Mouse (Mus musculus) intestine, postnatal 0 days (tissue): ENCODE measurements around the gene Prr14l. TPM values are rescaled to one million over a fixed set of nuclear protein-coding genes. Genes with fewer than 3 reads are reported as not detected.
A peak's percentile ranks its signal among the peaks of the same experiment; 100 is the strongest.
"Not testable (repeated sequence)": the region's sequence is repeated elsewhere in the genome, so short reads cannot be mapped to it uniquely, and the experiment has no call there.

Experiments used
- ATAC-seq: fragments of 200-750 bp; cut with Nextera tagmentation; 2 replicates; pipeline ENCODE4 v1.8.0; 2017; ENCODE audit warnings: mild to moderate bottlenecking, moderate TSS enrichment, moderate library complexity
- H3K27ac ChIP-seq: fragments of 300-500 bp; sonication (generic); 2 replicates; pipeline ENCODE4 v1.5.1; 2014; ENCODE audit warnings: mild to moderate bottlenecking, low read depth, low read length, moderate library complexity
- H3K27me3 ChIP-seq: fragments of 300-500 bp; sonication (generic); replicated peaks from 2 replicates; pipeline ENCODE4 v1.6.1; 2014; ENCODE audit warnings: low read length, mixed read lengths; ENCODE audit not compliant: control insufficient read depth, insufficient read depth
- H3K36me3 ChIP-seq: fragments of 300-500 bp; sonication (generic); 2 replicates; pipeline ENCODE4 v1.6.1; 2014; ENCODE audit warnings: mild to moderate bottlenecking, moderate library complexity; ENCODE audit not compliant: control insufficient read depth, insufficient read depth
- H3K4me1 ChIP-seq: fragments of 300-500 bp; sonication (generic); replicated peaks from 2 replicates; pipeline ENCODE4 v1.6.1; 2014; ENCODE audit warnings: antibody characterized with exemption, low read length, mixed read lengths; ENCODE audit not compliant: control insufficient read depth, insufficient read depth
- H3K4me2 ChIP-seq: fragments of 300-500 bp; sonication (generic); replicated peaks from 2 replicates; pipeline ENCODE4 v1.6.1; 2014; ENCODE audit warnings: low read depth, mild to moderate bottlenecking, moderate library complexity
- H3K4me3 ChIP-seq: fragments of 300-500 bp; sonication (generic); 2 replicates; pipeline ENCODE4 v1.5.1; 2014; ENCODE audit warnings: low read depth, low read length
- H3K9ac ChIP-seq: fragments of 300-500 bp; sonication (generic); 2 replicates; pipeline ENCODE4 v1.6.1; 2014; ENCODE audit warnings: mild to moderate bottlenecking, low read depth, low read length
- H3K9me3 ChIP-seq: fragments of 300-500 bp; sonication (generic); 2 replicates; pipeline ENCODE4 v1.6.1; 2016; ENCODE audit warnings: mixed run types; ENCODE audit not compliant: control insufficient read depth
- CTCF ChIP-seq: sonication (generic); IDR thresholded peaks from 2 replicates; pipeline ENCODE4 v1.5.1; 2016; ENCODE audit warnings: low read depth, mild to moderate bottlenecking, control low read depth, antibody characterized with exemption, moderate library complexity
- WGBS: fragments of 180-500 bp; shearing (Covaris S2); extraction: QIAGEN DNeasy Blood & Tissue Kit; methylation state at CpG from one replicate; pipeline ENCODE4 v1.1.7; 2014; 5-methylcytosine and 5-hydroxymethylcytosine counted together
- polyA plus RNA-seq: library from polyadenylated mRNA; unstranded; fragments of >200 nt; fragmentation: Nextera tagmentation; extraction: Ambion mirVana; gene quantifications from 2 replicates; pipeline ENCODE4 v1.2.1, GENCODE M21; 2015

The Prr14l gene
- polyA plus RNA-seq, 1 experiment from 2014 or later: 6.5 TPM

DNA sequence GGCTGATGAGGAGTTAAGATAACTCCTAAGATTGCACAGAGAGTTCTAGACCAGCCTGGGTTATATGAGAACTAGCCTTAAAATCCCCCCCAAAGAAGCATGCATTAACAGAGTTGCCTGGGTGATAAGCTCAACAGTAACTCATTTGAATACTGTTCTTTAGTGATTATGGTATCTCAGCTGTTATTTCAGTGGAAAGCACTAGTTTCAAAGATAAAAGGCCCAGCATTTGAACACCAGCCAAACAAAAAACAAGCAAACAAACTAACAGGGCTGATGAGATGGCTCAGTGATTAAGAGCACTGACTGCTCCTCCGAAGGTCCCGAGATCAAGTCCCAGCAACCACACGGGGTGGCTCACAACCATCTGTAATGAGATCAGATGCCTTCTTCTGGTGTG, 4.9 kb downstream of the Prr14l start:
- peaks cover 20% of the 10 kb centered on the region for H3K36me3 ChIP-seq
- no peak for ATAC-seq
- no peak overlapping the region for H3K4me3 ChIP-seq
- no peak overlapping the region for H3K9ac ChIP-seq
- H3K4me2 ChIP-seq: no peak overlapping the region
- no peaks in the 10 kb centered on the region for H3K9me3 ChIP-seq
- H3K27ac ChIP-seq: no peak overlapping the region
- no peaks in the 10 kb centered on the region for H3K27me3 ChIP-seq
- 97% methylated on average over 3 of the region's 3 CpGs for WGBS
- 0 out of 2 replicates have a peak, but pooled peaks cover 5% of the 10 kb centered on the region for H3K4me1 ChIP-seq
- no peak for TF ChIP-seq CTCF

GRCm38 (mm10) chr5:32840029-32840428, 14.0 kb downstream of the Prr14l start:
- no peaks in the 10 kb centered on the region for H3K4me1 ChIP-seq
- H3K9me3 ChIP-seq: no peaks in the 10 kb centered on the region
- TF ChIP-seq CTCF: peak; percentile 41
- H3K27ac ChIP-seq: no peak overlapping the region
- H3K27me3 ChIP-seq: no peaks in the 10 kb centered on the region
- WGBS: 92% methylated on average over 2 of the region's 2 CpGs
- no peak overlapping the region for H3K4me2 ChIP-seq
- ATAC-seq: no peak
- H3K9ac ChIP-seq: no peak overlapping the region
- no peak overlapping the region for H3K4me3 ChIP-seq
- H3K36me3 ChIP-seq: peaks cover 78% of the 10 kb centered on the region

GRCm38 (mm10) chr5:32836976-32837375, 17.1 kb downstream of the Prr14l start:
- H3K4me1 ChIP-seq: no peaks in the 10 kb centered on the region
- WGBS: 86% methylated on average over 5 of the region's 5 CpGs
- H3K27ac ChIP-seq: no peak overlapping the region
- no peaks in the 10 kb centered on the region for H3K27me3 ChIP-seq
- H3K9ac ChIP-seq: no peak overlapping the region
- H3K4me3 ChIP-seq: no peak overlapping the region
- no peaks in the 10 kb centered on the region for H3K9me3 ChIP-seq
- TF ChIP-seq CTCF: no peak
- no peak for ATAC-seq
- H3K4me2 ChIP-seq: no peak overlapping the region
- H3K36me3 ChIP-seq: peaks cover 74% of the 10 kb centered on the region

DNA sequence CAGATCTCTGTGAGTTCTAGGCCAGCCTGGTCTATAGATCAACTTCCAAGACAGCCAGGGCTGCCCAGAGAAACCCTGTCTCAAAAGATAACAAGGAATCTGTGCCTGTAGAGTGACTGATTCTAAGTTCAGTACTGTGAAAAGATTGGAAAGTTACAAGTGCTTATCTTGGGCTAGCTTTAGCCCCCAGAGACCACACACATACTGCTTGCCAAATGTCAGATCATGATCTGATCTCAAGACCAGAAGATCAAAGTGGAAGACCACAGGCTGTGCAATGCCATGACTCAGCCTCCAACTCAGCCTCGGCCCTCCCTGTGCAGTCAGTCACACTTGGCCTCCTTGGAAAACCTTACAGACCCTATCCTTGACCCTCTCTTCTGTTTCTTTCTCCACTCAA, 19.6 kb downstream of the Prr14l start:
- H3K27me3 ChIP-seq: no peaks in the 10 kb centered on the region
- H3K9ac ChIP-seq: no peak overlapping the region
- H3K4me1 ChIP-seq: no peaks in the 10 kb centered on the region
- WGBS: 82% methylated on average over 1 of the region's 1 CpGs
- no peak overlapping the region for H3K27ac ChIP-seq
- no peak overlapping the region for H3K4me3 ChIP-seq
- TF ChIP-seq CTCF: no peak
- peaks cover 81% of the 10 kb centered on the region for H3K36me3 ChIP-seq
- H3K4me2 ChIP-seq: no peak overlapping the region
- no peak for ATAC-seq
- H3K9me3 ChIP-seq: no peaks in the 10 kb centered on the region

DNA sequence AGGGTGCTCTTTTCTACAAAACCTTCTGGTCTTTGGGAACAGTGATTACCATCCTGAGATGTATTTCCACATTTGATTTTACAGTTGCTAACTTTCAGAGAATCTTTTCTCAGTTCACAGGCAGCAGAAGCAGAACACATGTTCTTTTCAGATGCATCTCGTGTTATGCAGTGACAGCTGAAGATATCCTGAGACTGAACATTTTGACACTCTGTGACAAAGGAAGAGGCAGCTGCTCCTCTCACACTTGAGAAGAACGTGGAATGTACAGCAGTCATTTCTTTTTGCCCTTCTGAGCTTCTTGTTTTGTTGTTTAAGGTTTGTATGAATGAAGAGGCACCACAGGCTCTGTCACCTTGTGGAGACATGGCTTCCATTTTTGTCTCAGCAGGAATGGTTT, 24.0 kb downstream of the Prr14l start:
- no peak for ATAC-seq
- H3K4me1 ChIP-seq: no peaks in the 10 kb centered on the region
- no peaks in the 10 kb centered on the region for H3K27me3 ChIP-seq
- no peak for TF ChIP-seq CTCF
- peaks cover 84% of the 10 kb centered on the region for H3K36me3 ChIP-seq
- 93% methylated on average over 2 of the region's 2 CpGs for WGBS
- no peak overlapping the region for H3K4me3 ChIP-seq
- no peak overlapping the region for H3K4me2 ChIP-seq
- H3K9me3 ChIP-seq: no peaks in the 10 kb centered on the region
- no peak overlapping the region for H3K9ac ChIP-seq
- H3K27ac ChIP-seq: no peak overlapping the region

DNA sequence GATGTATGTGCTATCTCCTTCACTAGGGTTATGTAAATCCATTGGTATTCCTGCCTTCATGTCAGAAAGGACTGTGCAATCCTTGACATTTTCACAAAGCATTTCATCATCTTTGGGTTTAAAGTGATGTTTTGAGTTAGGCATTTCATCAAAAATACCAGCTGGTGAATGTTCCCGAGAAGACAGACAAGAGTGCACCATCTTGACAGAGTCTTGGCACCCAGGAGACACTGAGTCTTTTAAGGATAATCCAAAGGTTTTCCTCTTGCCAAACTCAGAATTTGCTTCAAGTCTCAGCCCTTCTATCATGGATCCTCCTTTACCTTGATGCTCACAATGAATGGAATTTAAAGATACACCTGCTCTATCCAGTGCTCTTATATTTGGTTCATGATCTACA, 25.3 kb downstream of the Prr14l start:
- H3K4me2 ChIP-seq, H3K9ac ChIP-seq, H3K9me3 ChIP-seq, H3K4me1 ChIP-seq, H3K4me3 ChIP-seq, H3K27me3 ChIP-seq, H3K27ac ChIP-seq, ATAC-seq: not testable (repeated sequence)
- 94% methylated on average over 1 of the region's 1 CpGs for WGBS
- peaks cover 73% of the 10 kb centered on the region for H3K36me3 ChIP-seq

DNA sequence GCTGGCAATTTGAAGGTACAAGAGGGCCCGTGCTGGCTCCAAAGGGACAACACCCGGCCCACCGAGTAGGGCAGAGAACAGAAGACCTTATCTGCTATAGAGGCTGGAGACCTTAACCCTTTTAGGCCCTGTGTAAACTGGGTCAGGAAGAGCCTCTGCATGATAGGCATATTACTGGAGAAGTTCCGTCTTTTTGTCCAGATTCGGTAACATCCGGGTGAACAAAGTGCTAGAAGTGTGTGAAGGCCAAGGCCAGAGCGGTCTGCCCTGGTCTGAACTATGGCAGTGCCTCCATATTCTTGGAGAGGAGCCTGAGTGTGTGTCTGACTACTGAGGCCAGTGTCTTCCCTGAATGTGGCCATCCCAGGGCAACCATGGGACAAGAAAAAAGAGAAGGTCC, 27.0 kb downstream of the Prr14l start, which contains the start of gene Gm20671:
Gene Gm20671 (minus strand): TSS at position 101 of the 400 bp plus-strand sequence.
- no peak within 1 kb of the TSS for H3K4me3 ChIP-seq
- H3K4me1 ChIP-seq: no peaks in the 10 kb centered on the region
- no peaks in the 10 kb centered on the region for H3K9me3 ChIP-seq
- 86% methylated on average over 7 of the region's 7 CpGs for WGBS
- TF ChIP-seq CTCF: no peak
- no peak within 1 kb of the TSS for H3K4me2 ChIP-seq
- H3K27ac ChIP-seq: no peak within 1 kb of the TSS
- ATAC-seq: no peak
- peaks cover 62% of the 10 kb centered on the region for H3K36me3 ChIP-seq
- H3K9ac ChIP-seq: no peak within 1 kb of the TSS
- no peaks in the 10 kb centered on the region for H3K27me3 ChIP-seq
